Comparison of ENCODE assay signal across 13 mouse cellular contexts in genomic region chr16:18136015-18136414, GRCm38 (mm10). TPM values are rescaled to one million over a fixed set of nuclear protein-coding genes. Genes with fewer than 3 reads are reported as not detected.
A peak's percentile ranks its signal among the peaks of the same experiment; 100 is the strongest.
DNase-seq lines count a peak whose midpoint lies in the region; ATAC-seq and TF ChIP-seq lines count a peak whose summit lies in the region.
"Had no signal": no experiment of that assay in that cellular context is flagged by ENCODE, and none has a peak within 500 bp of the region (broad histone marks: within the 10 kb centered on the region; RNA-seq: fewer than 3 reads in every experiment).

No protein-coding gene starts in this region.

- DNase-seq in stomach, postnatal 0 days (ENCODE audit: low spot score): no peak
- peak; percentile 70 for DNase-seq in kidney, postnatal 10 days
- DNase-seq in yolk sac, embryonic 10.5 days (ENCODE audit: low spot score): peak; percentile 68
- no peak for DNase-seq in gastrocnemius, postnatal 14 days
- DNase-seq in thymus, postnatal 0 days (ENCODE audit: low spot score): no peak
- no peak for DNase-seq in layer of hippocampus, adult 11-12 months (ENCODE audit: low spot score)
- DNase-seq: layer of hippocampus, adult 9-11 months; lung, embryonic 14.5 days; thymus, postnatal 4 days had no signal

- intact Hi-C loops in gastrocnemius, postnatal 14 days (cut with DNase I; ENCODE audit: low total_unique reads): no loop called here

- 58% methylated on average over 7 of the region's 7 CpGs for WGBS in stomach, embryonic 15.5 days
- 71% methylated on average over 7 of the region's 7 CpGs for WGBS in stomach, postnatal 0 days

- TF ChIP-seq CTCF in stomach, postnatal 0 days (IDR thresholded peaks at IDR 0.05; ENCODE audit: low read depth): no peak
- no peak for TF ChIP-seq CTCF in cortical plate, adult 2 months (IDR thresholded peaks at IDR 0.05; ENCODE audit: extremely low read depth, insufficient read depth, low read length)

- H3K36me3 ChIP-seq in stomach, embryonic 15.5 days: no peaks in the 10 kb centered on the region
- H3K36me3 ChIP-seq in stomach, postnatal 0 days (ENCODE audit: control insufficient read depth, insufficient read depth, low read length): no peaks in the 10 kb centered on the region
- H3K36me3 ChIP-seq: heart, embryonic 15.5 days; midbrain, embryonic 12.5 days had no signal

- no peaks in the 10 kb centered on the region for H3K27me3 ChIP-seq in stomach, embryonic 15.5 days (replicated peaks)
- H3K27me3 ChIP-seq in stomach, postnatal 0 days (ENCODE audit: control insufficient read depth, insufficient read depth, low read length): no peaks in the 10 kb centered on the region

- ATAC-seq in stomach, embryonic 15.5 days (ENCODE audit: insufficient read depth, low FRiP score, low read depth): peak; percentile 36; the same call in 1 of the 2 replicates
- no peak for ATAC-seq in stomach, postnatal 0 days (ENCODE audit: low FRiP score, low TSS enrichment)

- no peak overlapping the region for H3K9ac ChIP-seq in stomach, embryonic 15.5 days
- H3K9ac ChIP-seq in stomach, postnatal 0 days (ENCODE audit: low read length): no peak overlapping the region
- H3K9ac ChIP-seq: heart, embryonic 15.5 days; lung, embryonic 14.5 days; midbrain, embryonic 12.5 days had no signal

- no peak for TF ChIP-seq POLR2A in cortical plate, adult 2 months (IDR thresholded peaks at IDR 0.05; ENCODE audit: extremely low read depth, insufficient read depth, low read length)

- H3K4me2 ChIP-seq in stomach, embryonic 15.5 days: no peak overlapping the region
- no peak overlapping the region for H3K4me2 ChIP-seq in stomach, postnatal 0 days (replicated peaks; ENCODE audit: low read depth)
- H3K4me2 ChIP-seq: heart, embryonic 15.5 days; lung, embryonic 14.5 days; midbrain, embryonic 12.5 days had no signal

- no peak for TF ChIP-seq EP300 in stomach, postnatal 0 days (optimal IDR thresholded peaks at IDR 0.05)

- no peaks in the 10 kb centered on the region for H3K9me3 ChIP-seq in stomach, embryonic 15.5 days
- H3K9me3 ChIP-seq in stomach, postnatal 0 days (ENCODE audit: control insufficient read depth, low read length): no peaks in the 10 kb centered on the region
- H3K9me3 ChIP-seq: heart, embryonic 15.5 days; midbrain, embryonic 12.5 days had no signal

- no peak overlapping the region for H3K27ac ChIP-seq in stomach, embryonic 15.5 days
- no peak overlapping the region for H3K27ac ChIP-seq in stomach, postnatal 0 days (replicated peaks)
- H3K27ac ChIP-seq in cortical plate, adult 2 months (ENCODE audit: insufficient read depth, low read length): peak overlapping the region; percentile 51; the same call in 1 of the 2 replicates
- H3K27ac ChIP-seq: heart, embryonic 15.5 days; midbrain, embryonic 12.5 days had no signal

- no peaks in the 10 kb centered on the region for H3K4me1 ChIP-seq in stomach, embryonic 15.5 days
- H3K4me1 ChIP-seq in stomach, postnatal 0 days (replicated peaks; ENCODE audit: control insufficient read depth, insufficient read depth): no peaks in the 10 kb centered on the region
- H3K4me1 ChIP-seq in cortical plate, adult 2 months (ENCODE audit: control insufficient read depth, insufficient read depth, low read length): peaks cover 24% of the 10 kb centered on the region
- H3K4me1 ChIP-seq: midbrain, embryonic 12.5 days had no signal

- H3K4me3 ChIP-seq in stomach, embryonic 15.5 days (replicated peaks): no peak overlapping the region
- H3K4me3 ChIP-seq in stomach, postnatal 0 days (ENCODE audit: low read depth, low read length): no peak overlapping the region
- no peak overlapping the region for H3K4me3 ChIP-seq in cortical plate, adult 2 months (ENCODE audit: insufficient read depth, low read length)
- H3K4me3 ChIP-seq: heart, embryonic 15.5 days; midbrain, embryonic 12.5 days had no signal

RNA-seq across cellular contexts. Expression of gene Rtn4r, which starts 8.6 kb away (rescaled TPM):
- 3.0 and 4.3 TPM in 2 replicates for polyA plus RNA-seq in stomach, embryonic 15.5 days (2015; fragmentation: Nextera tagmentation; extraction: Ambion mirVana)
- 1.1 TPM in 2 replicates for polyA plus RNA-seq in stomach, postnatal 0 days (2015; fragmentation: Nextera tagmentation; extraction: Ambion mirVana)
- polyA plus RNA-seq in cortical plate, adult 2 months (2012; rRNA removed): 225 and 233 TPM in 2 replicates
- total RNA-seq in gastrocnemius, postnatal 14 days (2021): under 1 TPM; 0.18 to 0.21 TPM
- polyA plus RNA-seq in thymus, postnatal 0 days (2015; fragmentation: Nextera tagmentation; extraction: Ambion mirVana): 0.31 and 0.68 TPM in 2 replicates

RNA-seq across cellular contexts. Expression of gene Prodh, which starts 46.0 kb away (rescaled TPM):
- polyA plus RNA-seq in stomach, embryonic 15.5 days (2015; fragmentation: Nextera tagmentation; extraction: Ambion mirVana): 13.1 and 14.8 TPM in 2 replicates
- 9.3 and 10.7 TPM in 2 replicates for polyA plus RNA-seq in stomach, postnatal 0 days (2015; fragmentation: Nextera tagmentation; extraction: Ambion mirVana)
- 72.7 and 86.0 TPM in 2 replicates for polyA plus RNA-seq in cortical plate, adult 2 months (2012; rRNA removed)
- total RNA-seq in gastrocnemius, postnatal 14 days (2021): 10 to 100 TPM in 1 of 2 experiments, 1 to 10 TPM in 1; 2.7 to 11.8 TPM
- 29.2 and 29.5 TPM in 2 replicates for polyA plus RNA-seq in thymus, postnatal 0 days (2015; fragmentation: Nextera tagmentation; extraction: Ambion mirVana)

Comparison
In these comparisons a context has a peak if more than half of its experiments do, and no peak if none do; other contexts are left out.
1. DNase-seq: peak in kidney, postnatal 10 days (single experiment) and yolk sac, embryonic 10.5 days (single experiment); none in stomach, postnatal 0 days (single experiment), gastrocnemius, postnatal 14 days (single experiment), thymus, postnatal 0 days (single experiment) and layer of hippocampus, adult 11-12 months (single experiment).
2. RNA of gene Rtn4r, which starts 8.6 kb away (polyA plus RNA-seq): 225 to 233 TPM in cortical plate, adult 2 months; 3.0 to 4.3 TPM in stomach, embryonic 15.5 days, 1.1 TPM in stomach, postnatal 0 days and 0.31 to 0.68 TPM in thymus, postnatal 0 days; every median in the first group is over 10 times any median in the second.